Mouse (Mus musculus) embryo, embryonic 10 days (tissue): ENCODE data around the gene Fam227a.
A peak's percentile ranks its signal among the peaks of the same experiment; 100 is the strongest.
"Not testable (repeated sequence)": the region's sequence is repeated elsewhere in the genome, so short reads cannot be mapped to it uniquely, and the experiment has no call there.

Experiments used
- DNase-seq: peaks from one replicate; pipeline ENCODE4 v3.0.0-alpha.2; 2015; ENCODE audit warnings: low spot score

The Fam227a gene

DNA sequence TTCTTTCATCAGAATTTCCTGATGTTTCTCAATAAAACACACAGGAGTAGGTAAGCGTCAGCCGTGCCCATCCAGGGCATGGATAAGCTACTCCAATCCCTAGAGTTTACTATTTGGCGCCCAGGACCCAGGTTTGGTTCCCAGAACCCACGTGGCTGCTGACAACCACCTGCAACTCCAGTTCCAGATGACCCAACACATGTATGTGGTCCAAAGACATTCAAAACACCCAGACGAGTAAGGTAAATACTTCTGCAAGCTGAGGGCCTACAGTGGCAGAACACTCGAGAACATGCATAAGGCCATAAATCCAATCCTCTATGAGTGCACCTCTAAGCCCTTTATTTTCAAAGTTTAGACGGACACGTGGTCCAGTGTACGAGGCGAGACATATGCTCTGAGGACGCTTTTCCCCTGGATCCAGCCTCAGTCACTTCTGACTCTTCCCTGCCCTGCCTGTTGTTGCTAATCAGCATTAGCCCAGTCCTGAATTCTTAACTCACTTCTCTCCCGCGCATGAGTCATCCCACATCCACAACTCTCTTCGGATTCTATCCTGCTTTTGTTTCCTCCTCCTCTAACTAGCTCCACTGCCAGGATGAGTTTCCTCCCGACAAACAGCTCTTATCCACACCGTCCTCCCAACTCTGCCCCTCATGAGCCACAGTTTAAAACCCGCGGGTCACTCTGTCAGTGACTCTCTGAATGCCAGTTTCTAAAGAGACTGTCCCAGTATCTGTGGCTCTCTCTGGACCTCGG, 25.1 kb upstream of the Fam227a start:
- no peak for DNase-seq

DNA sequence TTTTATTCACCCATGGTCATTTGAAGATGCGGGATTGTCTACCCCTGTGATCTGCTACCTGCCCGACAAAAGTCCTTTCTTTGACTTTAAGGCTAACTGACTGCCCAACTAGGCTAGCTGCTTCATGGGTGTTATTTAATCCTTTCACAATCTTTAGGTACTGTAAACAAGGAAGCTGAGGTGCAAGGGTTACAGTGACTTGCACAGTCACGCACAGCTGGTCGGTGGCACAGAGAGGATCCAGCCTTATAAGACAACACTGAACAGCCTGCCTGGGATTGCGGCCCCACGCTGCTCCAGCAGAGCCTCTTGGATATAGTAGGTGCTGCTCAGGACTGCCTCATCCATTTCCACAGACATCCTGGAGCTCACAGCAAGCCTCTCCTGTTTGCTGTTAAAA, 24.4 kb upstream of the Fam227a start:
- no peak for DNase-seq

DNA sequence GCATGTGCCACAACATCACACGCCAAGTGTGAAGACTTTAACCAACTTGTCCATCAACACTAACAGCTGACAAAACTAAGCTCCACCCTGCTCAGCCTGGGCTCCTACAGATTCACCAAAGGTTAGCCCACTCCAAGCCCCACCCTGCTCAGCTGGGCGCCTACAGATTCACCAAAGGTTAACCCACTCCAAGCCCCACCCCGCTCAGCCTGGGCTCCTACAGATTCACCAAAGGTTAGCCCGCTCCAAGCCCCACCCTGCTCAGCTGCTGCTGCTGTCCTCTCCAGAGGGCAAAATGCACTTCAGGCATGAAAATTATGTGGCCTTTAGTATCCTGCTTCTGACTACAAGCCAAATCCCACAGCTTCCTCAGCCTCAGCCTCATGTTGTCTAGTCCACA, 23.2 kb upstream of the Fam227a start:
- no peak for DNase-seq

DNA sequence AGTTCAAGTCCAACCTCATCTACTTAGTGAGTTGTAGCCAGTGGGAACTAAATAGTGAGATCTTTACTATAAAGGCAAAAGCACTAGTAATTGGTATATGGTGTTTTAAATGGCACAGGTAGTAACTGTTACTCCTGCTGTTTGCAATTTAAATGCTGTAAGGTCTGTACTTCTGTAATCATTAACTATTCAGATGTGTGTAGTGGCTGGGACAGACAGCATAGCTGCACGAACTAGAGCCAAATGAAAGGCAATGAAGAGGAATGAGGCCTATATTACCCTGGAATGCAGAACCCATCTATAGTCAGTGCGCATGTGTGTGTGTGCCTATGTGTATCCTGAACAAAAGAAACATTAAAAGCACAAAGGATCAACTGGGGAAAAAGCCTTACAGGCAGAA, 19.2 kb upstream of the Fam227a start:
- DNase-seq = no peak

DNA sequence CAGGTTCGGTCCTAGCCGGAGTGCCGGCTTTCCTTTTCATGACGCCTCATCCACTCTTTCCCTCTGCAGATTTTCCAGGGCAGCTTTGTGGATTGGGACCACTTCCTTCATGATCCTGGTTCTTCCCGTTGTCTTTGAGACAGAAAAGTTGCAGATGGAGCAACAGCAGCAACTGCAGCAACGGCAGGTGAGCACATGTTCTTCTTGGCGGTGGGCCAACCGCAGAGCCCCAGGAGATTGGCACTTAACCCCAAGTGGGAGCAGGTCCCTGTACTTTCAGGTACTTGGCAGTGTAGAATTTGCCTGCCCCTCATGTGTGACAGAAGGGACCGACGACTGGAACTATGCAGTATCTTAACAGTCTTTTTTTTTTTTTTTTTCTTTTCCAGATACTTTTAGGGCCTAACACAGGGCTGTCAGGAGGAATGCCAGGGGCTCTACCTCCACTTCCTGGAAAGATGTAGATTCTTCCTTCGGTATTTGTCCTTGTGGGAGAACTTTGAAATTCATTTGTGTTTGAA, 13.1 kb upstream of the Fam227a start:
- not testable (repeated sequence) for DNase-seq

DNA sequence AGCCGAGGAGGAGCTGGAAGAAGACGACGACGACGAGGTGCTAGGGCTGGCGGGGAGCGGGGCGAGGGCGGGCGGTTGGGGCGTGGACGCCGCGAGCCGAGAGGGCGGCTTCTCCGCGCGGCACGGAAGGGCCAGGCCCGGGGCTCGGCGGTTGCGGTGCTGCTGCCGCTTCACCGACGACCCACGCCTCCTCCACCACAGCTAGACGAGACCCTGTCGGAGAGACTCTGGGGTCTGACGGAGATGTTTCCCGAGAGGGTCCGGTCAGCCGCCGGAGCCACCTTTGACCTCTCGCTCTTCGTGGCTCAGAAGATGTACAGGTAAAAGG, 12.2 kb upstream of the Fam227a start:
- DNase-seq = no peak

DNA sequence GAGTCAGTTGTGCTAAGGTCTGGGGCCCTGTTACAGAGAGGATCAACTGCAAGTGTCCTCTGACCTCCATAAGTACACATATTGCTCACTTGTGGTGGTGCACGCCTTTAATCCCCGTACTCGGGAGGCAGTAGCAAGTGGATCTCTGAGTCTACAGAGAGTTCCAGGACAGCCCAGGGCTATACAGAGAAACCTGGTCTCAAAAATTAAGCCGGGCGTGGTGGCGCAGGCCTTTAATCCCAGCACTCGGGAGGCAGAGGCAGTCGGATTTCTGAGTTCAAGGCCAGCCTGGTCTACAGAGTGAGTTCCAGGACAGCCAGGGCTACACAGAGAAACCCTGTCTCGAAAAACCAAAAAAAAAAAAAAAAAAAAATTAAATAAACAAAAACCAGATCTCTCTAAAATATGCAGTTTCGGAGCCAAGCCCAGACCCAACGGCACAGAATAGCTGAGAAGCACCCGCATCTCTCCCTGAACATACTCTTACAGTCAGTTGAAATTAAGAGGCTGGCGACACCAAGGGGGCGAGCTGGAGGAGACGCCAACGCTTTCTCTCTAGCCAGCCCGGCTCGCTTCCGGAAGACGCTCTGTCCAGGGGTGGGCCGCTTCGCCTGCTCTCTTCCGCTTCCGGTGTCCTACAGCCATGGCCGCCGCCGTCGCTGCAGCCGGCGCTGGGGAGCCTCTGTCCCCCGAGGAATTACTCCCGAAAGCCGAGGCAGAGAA, 11.7 kb upstream of the Fam227a start, which contains the start of gene Tomm22:
TSS of gene Tomm22 (plus strand) at position 613 of the 723 bp plus-strand sequence.
- peak; percentile 97 for DNase-seq

DNA sequence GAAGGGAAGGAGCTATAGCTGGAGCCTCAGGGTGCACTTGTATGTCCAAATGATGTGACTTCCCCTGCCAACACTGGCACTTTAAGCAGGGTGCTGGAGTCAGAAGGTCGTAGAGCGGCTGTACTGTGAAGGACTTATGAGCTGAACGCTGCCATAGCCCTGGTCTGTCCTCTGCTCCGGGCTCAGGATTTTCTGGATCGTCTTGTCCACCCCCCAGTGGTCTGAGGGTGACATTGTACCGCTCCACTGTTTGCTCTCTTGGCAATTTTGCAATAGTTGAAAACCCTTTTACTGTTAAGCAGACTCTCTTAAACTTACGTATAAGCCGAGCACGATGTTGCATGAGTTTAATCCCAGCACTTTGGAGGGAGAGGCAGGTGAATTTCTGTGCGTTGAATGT, 10.4 kb upstream of the Fam227a start:
- DNase-seq = no peak

DNA sequence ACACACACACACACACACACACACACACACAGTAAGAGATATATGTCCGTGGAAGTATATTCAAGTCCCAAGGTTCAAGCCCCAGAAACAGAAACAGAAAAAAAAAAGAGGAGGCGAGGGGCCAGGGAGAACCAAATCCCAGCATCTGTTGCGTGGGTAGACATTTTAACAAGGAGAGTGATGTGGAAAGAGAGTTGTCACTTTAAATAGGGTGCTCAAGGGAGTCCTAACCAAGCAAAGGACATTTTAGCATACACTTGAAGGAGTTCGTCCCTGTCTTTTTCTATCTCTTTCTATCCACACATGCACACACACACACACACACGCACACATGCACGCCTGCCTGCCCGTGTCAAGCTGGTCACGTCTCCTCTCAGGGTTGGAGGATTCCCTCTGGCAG, 5.9 kb upstream of the Fam227a start:
- DNase-seq = no peak

DNA sequence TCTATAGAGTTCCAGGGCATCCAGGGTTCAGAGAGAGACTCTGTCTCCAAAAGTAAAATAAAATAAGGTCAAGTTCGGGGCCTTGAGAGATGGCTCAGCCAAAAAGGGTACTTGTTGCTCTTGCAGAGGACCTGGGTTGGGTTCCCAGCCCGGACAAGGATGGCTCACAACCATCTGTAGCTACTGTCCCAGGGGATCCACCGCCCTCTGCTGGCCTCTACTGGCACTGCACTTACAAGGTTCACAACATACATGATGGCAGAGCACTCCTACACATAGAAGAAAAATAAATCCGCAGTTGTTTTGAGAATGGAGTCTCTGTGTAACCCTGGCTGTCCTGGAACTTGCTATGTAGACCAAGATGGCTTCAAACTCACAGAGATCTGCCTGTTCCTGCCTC, 3.1 kb upstream of the Fam227a start:
- peak; percentile 45 for DNase-seq

DNA sequence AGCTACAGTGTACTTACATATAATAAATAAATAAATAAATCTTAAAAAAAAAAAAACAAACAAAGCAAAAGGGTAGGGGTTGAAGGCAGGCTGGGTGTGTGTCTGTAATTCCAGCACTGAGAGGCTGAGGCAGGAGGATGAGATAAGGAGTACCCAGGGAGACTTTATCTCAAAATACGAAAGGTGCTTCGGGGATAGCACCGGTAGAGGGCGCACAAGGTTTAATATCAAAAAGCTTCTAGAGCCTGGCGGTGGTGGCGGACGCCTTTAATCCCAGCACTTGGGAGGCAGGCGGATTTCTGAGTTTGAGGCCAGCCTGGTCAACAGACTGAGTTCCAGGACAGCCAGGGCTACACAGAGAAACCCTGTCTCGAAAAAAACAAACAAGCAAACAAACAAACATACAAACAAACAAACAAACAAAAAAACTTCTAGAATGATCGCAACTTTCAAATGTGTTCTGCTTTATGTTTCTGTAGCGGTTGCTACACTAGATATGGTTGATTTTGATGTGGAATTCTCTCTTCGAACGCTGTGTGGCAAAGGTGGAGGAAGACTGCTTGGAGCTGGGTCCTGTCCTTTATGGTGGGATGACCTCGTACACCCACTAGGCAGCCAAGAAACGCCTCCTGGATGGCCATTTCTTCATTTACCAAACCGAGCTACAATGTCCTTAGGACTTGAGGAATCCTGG, 772 bp downstream of the Fam227a start:
- peak; percentile 88 for DNase-seq

DNA sequence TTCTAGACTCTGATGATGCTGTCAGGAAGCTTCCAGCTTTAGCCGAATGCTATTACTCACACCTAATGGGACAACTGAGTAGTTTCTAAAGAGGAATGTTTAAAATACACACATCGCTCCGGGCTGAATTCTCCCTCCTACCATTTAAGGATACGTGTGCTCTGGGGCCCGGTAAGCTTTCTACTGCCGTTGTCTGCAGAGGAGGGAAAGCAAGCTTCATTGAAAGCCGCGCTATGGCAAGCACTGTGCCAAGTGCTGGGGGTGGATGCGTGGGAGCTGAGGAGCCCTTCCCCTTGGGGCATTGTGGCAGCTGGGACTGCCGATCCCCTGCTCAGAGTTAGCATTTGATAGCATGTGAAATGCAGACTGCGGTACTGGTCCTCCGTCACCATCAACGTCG, 2.3 kb downstream of the Fam227a start:
- no peak for DNase-seq

DNA sequence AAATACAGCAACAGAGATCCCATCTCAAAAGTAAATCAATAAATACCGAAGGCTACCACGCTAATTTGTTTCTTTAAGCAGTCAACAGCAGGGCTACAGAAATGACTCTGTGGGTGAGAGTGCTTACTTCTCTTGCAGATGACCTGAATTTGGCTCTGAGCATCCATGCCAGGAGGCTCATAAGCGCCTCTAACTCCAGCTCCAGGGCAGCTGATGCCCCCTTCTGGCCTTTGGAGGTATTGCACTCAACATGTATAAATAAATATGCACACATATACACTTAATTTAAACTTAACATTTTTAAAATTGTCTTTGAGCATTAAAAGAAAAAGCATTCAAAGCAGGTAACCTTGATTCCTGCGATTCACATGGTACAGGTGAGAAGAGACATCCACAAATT, 7.3 kb downstream of the Fam227a start:
- DNase-seq = no peak

DNA sequence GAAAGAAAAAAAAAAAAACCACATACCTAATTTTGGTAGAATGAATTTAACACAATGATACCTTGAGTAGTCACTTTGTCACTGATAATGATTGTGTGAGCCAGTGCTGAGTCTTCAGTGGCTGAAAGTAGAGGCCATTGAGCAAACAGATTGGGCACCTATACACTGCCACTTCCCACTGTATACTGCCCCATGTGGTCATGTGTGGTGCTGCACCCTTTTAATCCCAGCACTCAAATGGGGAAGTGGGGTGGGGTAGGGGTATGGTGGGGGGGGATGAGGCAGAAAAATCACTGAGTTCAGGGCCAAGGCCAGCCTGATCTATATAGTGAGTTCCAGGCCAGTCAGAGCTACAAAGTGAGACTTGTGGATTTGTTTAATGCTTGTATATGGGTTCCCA, 8.2 kb downstream of the Fam227a start:
- peak; percentile 53 for DNase-seq

DNA sequence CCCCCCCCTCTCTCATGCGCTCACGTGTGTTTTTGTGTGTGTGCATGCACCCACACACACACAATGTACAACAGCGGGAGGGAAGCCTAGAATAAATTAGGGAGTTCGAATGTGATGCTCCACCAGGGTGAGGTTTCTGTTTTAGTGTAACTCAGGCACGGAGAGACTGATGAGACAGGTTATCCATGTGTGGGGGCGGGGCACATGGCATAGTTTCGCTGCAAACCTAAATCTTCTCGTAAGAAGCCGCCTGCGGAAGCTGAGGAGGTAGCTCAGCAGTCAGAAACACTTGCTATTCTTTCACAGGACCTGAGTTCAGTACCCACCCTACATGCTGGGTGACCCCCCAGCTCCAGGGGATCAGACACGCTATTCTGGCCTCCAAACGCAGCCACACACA, 10.6 kb downstream of the Fam227a start:
- no peak for DNase-seq

DNA sequence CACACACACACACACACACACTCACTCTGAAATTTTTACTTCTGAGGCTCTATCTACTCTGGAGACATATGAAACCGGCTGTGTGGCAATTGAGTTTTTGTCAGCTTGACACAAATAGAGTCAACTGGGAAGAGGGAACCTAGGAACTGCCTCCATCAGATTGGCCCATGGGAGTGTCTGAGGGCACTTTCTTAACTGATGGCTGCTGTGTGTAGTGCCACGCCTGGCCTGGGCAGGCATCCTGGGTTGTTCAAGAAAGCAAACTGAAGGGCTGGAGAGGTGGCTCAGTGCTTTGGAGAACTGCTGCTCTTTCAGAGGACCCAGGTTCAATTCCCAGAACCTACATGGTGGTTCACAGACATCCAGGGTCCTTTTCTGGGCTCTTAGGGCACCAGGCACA, 13.3 kb downstream of the Fam227a start:
- no peak for DNase-seq

DNA sequence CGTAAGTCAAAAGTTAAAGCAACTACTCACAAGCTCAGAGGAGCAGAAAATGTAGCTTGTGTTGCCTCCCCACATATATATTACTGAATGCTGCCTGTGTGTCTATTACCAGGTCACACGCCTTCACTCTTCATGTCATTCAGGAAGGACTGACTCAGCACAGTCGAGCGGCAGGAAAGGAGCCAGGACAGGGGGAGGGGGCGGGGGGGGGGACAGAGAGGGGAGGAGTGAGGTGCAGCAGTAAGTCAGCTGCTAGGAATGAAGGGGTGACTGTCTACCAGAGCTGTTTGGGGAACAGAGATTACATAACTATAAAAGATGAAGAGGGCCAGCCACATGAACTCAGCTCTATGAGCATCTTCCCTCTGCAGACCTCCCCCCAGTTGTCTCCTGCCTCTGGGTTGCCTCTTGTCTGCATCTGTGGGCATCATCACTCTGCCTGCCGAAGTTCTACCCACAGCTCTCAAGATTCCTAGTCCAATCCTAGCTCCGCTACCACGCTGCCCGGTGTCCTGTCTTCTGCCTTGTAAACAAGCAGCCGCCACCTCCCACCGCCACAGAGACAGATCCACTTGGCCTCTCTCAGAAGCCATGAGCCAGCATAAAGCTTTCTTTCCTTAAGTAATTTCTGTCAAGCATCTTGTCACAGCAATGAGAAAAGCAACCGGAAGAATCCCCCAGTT, 17.5 kb downstream of the Fam227a start:
- DNase-seq = no peak

DNA sequence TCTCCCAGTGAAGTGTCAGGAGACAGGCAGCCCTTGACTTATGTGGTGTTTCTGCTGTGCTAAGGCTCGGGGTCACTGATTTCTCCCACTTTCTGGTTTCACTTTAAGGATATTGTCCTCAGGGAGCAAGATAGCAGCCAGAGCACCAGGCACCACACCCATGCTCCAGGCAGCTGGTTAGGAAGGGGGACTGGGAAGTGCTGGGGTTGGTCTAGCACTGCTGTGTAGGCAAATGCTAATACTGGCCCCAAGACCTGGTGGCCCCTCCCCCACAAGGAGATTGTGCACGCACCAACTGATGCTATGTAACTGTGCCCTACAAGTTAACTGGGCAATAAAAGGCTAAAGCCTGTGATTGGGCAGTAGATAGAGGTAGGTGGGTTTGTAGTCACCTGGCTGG, 28.3 kb downstream of the Fam227a start:
- DNase-seq = no peak

DNA sequence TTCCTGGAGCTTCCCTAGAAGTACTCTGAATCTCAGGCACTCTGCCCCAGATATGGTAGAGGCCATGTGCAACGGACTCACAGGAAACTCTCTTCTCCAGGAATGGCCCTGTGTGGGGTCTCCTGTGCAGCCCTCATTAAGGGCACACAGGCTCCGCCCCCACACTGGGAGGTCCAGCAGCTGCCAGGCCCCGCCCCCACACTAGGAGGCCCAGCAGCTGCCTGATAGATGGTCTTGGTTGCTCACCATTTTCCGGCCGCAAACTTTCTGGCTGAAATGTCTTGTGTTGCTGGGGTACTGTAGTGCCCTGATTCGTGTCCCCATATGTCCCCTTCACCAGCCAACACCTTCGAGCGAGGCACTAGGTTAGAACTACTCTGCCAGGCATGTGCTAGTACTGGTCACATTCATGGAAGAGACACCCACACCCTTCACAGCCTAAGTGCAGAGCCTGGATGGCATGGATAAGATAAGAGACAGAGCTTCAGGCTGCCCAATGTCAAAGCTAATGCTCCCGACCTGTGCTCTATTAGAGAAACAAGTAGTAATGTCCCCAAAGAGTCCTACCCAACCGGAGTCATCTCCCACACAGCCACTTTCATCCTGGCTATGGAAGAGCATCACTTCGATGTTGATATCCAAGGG, 38.9 kb downstream of the Fam227a start:
- no peak for DNase-seq

DNA sequence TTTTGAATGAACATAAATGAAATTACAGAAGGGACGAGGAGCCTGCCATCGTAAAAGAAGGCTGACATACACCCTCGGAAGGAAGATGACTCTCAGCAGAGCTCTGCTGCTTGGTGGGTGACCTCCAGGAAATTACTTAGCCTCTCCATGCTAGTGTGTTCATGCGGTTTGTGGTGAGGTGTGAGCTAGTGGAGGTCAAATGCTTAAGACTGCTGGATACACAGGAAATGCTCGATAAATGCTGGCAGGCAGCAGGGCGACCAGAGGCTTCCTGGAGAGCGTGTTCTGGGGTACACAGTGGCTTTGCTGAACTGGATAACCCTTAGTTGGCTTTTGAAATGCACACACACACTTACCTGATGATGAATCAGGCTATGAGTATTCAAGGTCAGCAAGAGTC, 40.3 kb downstream of the Fam227a start:
- no peak for DNase-seq

DNA sequence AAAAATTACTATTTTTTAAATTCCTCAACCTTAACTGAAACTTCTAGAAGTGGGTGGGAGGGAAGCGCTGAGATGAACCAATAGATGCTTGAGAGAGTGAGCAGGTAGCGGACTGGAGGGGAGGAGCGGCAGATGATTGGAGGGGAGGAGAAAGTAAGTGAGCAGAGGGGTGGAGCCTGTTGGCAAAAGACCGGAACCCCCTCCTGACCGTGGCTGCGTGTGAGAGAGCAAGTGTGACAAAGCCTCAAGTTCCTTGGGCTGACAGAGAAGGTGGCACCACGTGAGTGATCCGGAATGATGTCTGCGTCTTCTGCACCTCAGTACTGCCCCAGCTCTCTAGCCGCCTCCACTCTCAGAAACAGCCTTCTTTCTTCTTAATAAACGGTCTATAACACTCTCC, 41.6 kb downstream of the Fam227a start:
- no peak for DNase-seq

DNA sequence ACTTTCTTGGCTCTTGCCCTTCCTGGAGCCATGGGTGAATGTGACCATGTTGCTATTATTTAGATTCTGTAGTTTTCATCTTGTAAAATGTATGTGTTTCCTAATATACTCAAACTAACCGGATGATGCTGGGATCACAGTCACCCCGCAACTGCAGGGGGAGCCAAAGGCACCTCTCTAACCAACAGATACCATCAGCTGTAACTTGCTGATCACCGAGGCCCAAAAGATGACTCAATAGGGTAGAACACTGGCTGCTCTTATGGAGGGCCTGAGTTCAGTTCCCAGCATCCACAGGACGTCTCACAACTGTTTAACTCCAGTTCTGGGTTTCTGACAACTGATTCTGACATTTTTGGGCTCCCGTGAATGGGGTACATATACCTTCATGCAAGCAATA, 42.0 kb downstream of the Fam227a start:
- no peak for DNase-seq
